Mouse (Mus musculus) gastrocnemius, postnatal 36 days (tissue): ENCODE measurements at regions not wholly inside any gene's neighbourhood (a gene's known extent, or its start where the extent isn't known, plus 50 kb on each side); places are given as distances from the start of the nearest gene placed in this dataset.

ENCODE experiments used
- DNase-seq, 2 experiments: peaks; one replicate each; pipeline ENCODE4 v3.0.0; 2022
- intact Hi-C: fragments of 180-260 bp; cut with DNase I; formaldehyde crosslinking; loops from one replicate; pipeline ENCODE4 v1.15.1; 2025

- DNase-seq = no peak
- intact Hi-C loops = no loop called here
Observed at GRCm38 (mm10) chr16:86949681-86950080, 404.3 kb upstream of the N6amt1 start.

- intact Hi-C loops = no loop called here
- DNase-seq = no peak
Observed at GRCm38 (mm10) chr16:86945531-86946144, 408.3 kb upstream of the N6amt1 start.

GRCm38 (mm10) chr16:86945058-86945457 lies 408.9 kb upstream of the N6amt1 start:
- intact Hi-C loops = no loop called here

GRCm38 (mm10) chr16:86934989-86935388 lies 419.0 kb upstream of the N6amt1 start:
- DNase-seq = no peak
- intact Hi-C loops = no loop called here

More at GRCm38 (mm10) chr16:86945058-86945457, 408.9 kb upstream of the N6amt1 start:
- DNase-seq = no peak

GRCm38 (mm10) chr16:86932765-86933164 lies 421.2 kb upstream of the N6amt1 start:
- intact Hi-C loops = no loop called here
- DNase-seq = peak; percentile 39 to 71

GRCm38 (mm10) chr16:86897967-86898710 lies 455.8 kb upstream of the N6amt1 start:
- intact Hi-C loops = no loop called here
- DNase-seq = no peak

- no peak for DNase-seq
- intact Hi-C loops = no loop called here
Observed at GRCm38 (mm10) chr16:86894982-86895381, 459.0 kb upstream of the N6amt1 start.

GRCm38 (mm10) chr16:86894333-86894732 lies 459.7 kb upstream of the N6amt1 start:
- DNase-seq = no peak
- intact Hi-C loops = no loop called here

- intact Hi-C loops = loop anchor here (10.0 kb wide), 1 partner anchor 464 kb away; no protein-coding TSS in a partner anchor
- DNase-seq = no peak
Observed at GRCm38 (mm10) chr16:86888421-86888820, 465.6 kb upstream of the N6amt1 start.

GRCm38 (mm10) chr16:86887605-86888004 lies 466.4 kb upstream of the N6amt1 start:
- DNase-seq = no peak
- intact Hi-C loops = loop anchor here (10.0 kb wide), 1 partner anchor 463 kb away; no protein-coding TSS in a partner anchor

GRCm38 (mm10) chr16:86883862-86884261 lies 470.1 kb upstream of the N6amt1 start:
- no peak for DNase-seq
- intact Hi-C loops = loop anchor here (5.0 to 10.0 kb wide), 4 partner anchors 237 to 1077 kb away; no protein-coding TSS in a partner anchor

GRCm38 (mm10) chr16:86882529-86882928 lies 471.5 kb upstream of the N6amt1 start:
- intact Hi-C loops = loop anchor here (5.0 to 10.0 kb wide), 4 partner anchors 235 to 1075 kb away; no protein-coding TSS in a partner anchor
- peak in 1 of 2 experiments; percentile 28 for DNase-seq

GRCm38 (mm10) chr16:86881583-86881982 lies 472.4 kb upstream of the N6amt1 start:
- DNase-seq = no peak
- intact Hi-C loops = loop anchor here (5.0 to 10.0 kb wide), 4 partner anchors 234 to 1074 kb away; no protein-coding TSS in a partner anchor

GRCm38 (mm10) chr16:86860828-86861227 lies 493.2 kb upstream of the N6amt1 start:
- no peak for DNase-seq
- intact Hi-C loops = no loop called here

GRCm38 (mm10) chr16:86855891-86856290 lies 498.1 kb upstream of the N6amt1 start:
- intact Hi-C loops = no loop called here
- DNase-seq = no peak

GRCm38 (mm10) chr16:86855312-86855711 lies 498.7 kb upstream of the N6amt1 start:
- intact Hi-C loops = no loop called here
- no peak for DNase-seq

GRCm38 (mm10) chr16:86853398-86853797 lies 500.6 kb upstream of the N6amt1 start:
- no peak for DNase-seq
- intact Hi-C loops = no loop called here

- intact Hi-C loops = no loop called here
- DNase-seq = no peak
Observed at GRCm38 (mm10) chr16:86838457-86839337, 515.3 kb upstream of the N6amt1 start.

- DNase-seq = no peak
- intact Hi-C loops = no loop called here
Observed at GRCm38 (mm10) chr16:86827645-86828044, 526.3 kb upstream of the N6amt1 start.

GRCm38 (mm10) chr16:86826641-86827040 lies 527.3 kb upstream of the N6amt1 start:
- intact Hi-C loops = no loop called here
- DNase-seq = no peak

- DNase-seq = no peak
- intact Hi-C loops = no loop called here
Observed at GRCm38 (mm10) chr16:86823496-86823895, 530.5 kb upstream of the N6amt1 start.
